Mouse (Mus musculus) cerebellum, postnatal 25 days (tissue): ENCODE data around the gene Qdpr.

Experiments
- DNase-seq, 2 experiments: peaks; one replicate each; pipeline ENCODE4 v3.0.0; 2021; ENCODE audit warnings: mixed read lengths in 2 of 2

The Qdpr gene

DNA sequence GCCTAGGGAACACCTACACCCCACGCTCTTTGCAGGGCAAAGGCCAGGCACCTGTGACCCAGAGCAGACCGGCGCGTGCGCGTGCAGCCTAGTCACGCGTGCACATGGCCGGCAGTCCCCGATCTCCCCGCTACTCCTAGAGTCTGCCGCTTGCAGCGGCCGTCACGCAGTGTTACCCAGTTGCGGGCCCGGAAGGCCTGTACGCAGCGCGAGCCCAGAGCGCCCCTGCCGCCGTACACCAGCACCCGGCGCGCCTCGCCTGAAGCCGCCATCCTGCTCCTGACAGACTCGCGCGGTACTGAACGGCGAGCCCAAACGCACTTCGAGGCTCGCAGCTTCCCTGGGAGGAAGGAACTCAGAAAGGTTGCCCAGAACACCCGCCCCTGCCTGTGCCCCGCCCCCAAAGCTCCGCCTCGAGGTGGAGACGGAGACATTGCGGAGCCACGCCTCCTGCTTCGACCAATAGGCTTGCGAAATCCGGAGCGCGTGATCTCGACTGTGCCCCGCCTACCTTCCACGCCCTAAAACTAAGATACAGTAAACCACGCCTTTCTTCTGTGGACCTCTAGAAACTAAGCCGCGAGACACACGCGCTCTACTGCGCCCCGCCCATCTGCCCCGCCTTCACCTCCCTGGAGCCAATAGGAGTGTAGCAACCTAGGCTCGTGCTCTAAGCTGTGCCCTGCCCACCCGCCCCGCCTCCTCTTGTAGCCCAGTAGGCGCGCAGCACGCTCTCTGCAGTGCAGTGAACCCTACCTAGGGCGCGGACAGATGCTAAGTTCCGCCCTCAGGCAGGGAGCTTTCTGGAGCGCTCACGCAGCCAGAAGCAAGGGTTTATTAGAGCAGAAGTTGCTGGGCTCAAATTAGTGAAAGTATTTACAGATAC is at the start of gene Qdpr:
Gene Qdpr (minus strand): TSS at position 406 of the 886 bp plus-strand sequence.
- DNase-seq, result peak; percentile 89 to 97

DNA sequence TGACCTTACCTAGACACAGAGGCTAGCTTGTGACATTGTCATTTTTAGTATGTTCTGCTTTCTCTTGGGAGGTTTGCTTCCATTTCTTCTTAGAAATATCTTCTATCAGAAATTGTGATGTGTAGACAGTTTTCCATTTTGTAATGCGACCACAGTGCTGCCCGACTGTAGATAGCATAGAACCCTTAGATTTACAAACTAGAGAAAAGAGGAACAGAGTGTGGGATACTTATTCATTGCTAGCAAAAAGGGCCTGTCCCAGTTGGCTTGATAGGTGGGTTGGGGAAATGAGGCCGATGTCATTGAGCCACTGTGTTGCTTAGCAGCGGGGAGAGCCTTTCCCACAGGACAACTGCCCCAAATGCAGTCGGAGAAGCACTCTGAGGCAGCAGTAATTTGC is 47.5 kb upstream of the Qdpr start:
- no peak for DNase-seq

GRCm38 (mm10) chr5:45496930-45497550 is 47.0 kb upstream of the Qdpr start:
- no peak for DNase-seq

- DNase-seq, result no peak
Observed at GRCm38 (mm10) chr5:45496479-45496878, 46.4 kb upstream of the Qdpr start.

DNA sequence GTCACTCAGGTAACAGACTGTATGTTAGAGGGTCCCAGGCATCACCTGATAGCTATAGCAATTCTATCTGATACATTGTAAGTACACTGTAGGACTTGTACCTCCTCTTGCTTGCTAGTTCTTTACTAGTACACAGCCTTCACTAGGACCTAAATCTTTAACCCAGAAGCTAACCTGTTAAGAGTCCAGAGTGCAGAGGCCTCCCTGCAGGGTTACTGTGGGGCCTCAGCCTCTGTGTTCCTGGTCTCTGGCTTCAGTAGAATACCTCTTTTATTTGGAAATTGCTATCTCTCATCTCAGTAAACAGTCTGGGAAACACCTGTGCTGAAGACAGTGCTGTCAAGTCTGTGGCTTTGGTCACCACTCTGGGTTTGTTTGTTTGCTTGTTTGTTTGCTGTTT is 46.0 kb upstream of the Qdpr start:
- no peak for DNase-seq

DNA sequence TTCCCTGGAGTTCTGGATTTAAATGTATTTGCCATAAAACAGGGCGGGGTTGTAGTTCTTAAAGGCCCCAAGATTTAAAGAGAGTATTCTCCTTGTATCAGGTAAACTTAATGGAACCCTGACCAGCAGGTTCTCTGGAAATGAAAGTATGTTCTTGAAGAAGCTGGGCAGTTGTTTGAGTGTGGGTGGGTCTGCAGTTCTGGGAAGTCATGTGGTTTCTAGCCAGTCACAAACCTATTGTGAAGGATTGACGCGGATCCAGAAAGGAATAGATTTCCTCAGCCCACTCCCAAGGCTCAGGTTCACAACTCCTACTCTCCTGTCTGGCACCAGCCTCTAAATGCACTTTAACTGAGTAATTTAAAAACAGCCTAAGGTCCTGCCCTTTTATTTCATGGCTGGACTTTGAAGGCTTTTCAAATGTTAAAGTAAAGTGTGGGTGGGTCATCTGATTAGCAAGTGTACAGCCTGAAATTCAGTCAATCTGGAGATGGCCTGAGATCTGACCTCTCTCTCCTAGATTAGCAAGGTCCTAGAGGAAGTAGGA is 45.5 kb upstream of the Qdpr start:
- no peak for DNase-seq

GRCm38 (mm10) chr5:45494093-45494755 is 44.2 kb upstream of the Qdpr start:
- DNase-seq, result no peak

DNA sequence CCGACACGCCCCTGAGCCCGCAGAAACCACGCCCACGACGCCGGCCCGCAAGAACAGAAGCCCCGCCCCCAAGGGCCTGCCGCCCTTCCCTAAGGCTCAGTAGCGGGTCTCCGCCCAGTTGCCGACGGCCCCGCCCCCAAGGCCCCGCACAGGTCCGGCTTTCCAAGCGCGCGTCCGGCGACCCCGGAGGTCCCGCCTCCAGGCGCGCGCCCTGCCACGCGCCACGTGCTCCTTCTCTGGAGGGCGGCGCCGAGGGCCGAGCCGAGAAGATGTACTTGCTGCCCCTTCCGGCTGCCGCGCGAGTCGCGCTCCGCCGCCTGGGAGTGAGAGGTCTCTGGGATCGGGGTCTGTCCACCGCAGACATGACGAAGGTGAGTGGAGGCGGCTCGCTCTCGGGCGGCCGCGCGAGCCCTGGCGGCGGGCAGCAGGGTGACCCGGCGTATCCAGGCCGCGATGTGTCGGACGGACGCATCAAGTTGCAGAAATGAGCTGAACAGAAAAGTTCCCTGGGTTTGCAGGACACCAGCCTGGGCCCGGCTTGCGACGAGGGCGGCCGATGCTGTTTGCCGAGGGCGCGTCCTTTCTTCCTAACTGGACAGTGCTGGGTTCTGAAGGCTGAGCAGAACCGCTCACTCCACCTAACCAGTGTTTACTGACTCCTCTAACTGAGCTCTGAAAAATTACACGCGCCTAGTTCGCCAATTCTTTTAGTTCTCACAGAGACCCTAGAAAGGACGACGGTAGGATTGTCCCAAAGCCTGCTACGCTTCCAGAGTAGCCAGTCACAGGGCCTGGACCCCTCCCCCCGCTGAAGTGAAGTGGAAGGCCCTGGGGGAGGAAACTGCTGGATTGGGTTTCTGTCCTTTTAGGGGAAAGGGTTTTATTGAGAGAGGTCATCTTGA is 43.4 kb upstream of the Qdpr start, which contains the start of gene Lap3:
Gene Lap3 (plus strand): TSS at position 184 of the 902 bp plus-strand sequence.
- DNase-seq, result peak; percentile 97 to 99

DNA sequence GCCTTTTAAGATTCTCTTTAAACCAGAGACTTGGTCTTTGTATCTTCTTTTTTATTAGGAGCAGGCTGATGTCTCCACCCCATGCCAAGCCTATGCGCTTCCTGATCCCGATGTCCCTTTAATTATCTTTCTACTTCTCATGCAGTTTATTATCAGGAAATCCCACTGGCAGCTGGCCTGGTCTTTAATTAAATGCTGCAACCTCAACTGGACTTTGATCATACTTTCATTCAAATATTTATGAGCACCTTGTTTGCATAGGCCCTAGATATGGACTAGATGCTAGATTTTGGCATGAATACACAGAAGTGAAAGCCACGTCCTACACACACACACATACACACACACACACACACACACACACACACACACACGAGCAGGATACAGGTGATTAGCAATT is 41.7 kb upstream of the Qdpr start:
- no peak for DNase-seq

- DNase-seq, result no peak
Observed at GRCm38 (mm10) chr5:45483654-45484053, 33.6 kb upstream of the Qdpr start.

DNA sequence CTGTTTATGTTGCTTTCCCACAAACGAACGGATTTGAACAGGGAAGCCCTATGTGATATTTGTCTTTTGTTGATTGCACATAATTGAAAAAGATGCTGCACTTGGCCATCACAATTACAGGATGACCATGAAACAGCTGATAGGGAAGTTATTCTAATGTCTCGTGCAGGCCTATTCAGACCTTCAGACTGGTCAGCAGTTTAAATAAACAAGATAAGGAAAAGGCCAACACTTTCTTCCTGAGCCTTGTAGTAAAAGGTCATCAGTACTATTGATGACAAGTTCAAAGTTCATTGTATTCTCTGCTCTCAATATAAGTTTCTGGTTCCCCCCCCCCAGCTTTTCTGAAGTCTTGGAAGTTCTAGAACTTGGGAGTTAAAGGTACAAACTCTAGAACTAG is 32.6 kb upstream of the Qdpr start:
- DNase-seq, result no peak

GRCm38 (mm10) chr5:45481125-45481524 is 31.1 kb upstream of the Qdpr start:
- no peak for DNase-seq

DNA sequence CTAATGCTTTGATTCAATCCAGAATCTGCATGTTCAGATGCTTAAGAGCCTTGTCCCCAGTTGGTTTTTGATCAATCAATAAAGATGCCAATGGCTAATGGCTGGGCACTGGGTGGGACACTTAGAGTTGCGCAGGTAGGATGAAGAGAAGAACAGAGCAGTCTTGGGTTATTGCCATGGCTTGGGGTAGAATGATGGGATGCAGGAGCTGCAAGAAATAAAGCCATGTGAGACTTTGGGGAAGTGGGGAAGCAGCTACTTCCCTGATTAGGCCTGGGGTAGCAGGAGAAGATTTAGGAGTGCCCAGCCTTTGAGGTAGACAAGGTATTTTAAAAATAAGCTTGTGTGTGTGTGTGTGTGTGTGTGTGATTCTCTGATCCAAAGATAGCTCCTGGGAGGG is 30.0 kb upstream of the Qdpr start:
- DNase-seq, result no peak

GRCm38 (mm10) chr5:45477601-45478000 is 27.6 kb upstream of the Qdpr start:
- DNase-seq, result no peak

- DNase-seq, result peak in 1 of 2 experiments; percentile 19
Observed at GRCm38 (mm10) chr5:45476288-45476687, 26.3 kb upstream of the Qdpr start.

GRCm38 (mm10) chr5:45475771-45476170 is 25.7 kb upstream of the Qdpr start:
- DNase-seq, result no peak

GRCm38 (mm10) chr5:45474758-45475157 is 24.7 kb upstream of the Qdpr start:
- DNase-seq, result no peak

GRCm38 (mm10) chr5:45474215-45474614 is 24.2 kb upstream of the Qdpr start:
- peak in 1 of 2 experiments; percentile 61 for DNase-seq

DNA sequence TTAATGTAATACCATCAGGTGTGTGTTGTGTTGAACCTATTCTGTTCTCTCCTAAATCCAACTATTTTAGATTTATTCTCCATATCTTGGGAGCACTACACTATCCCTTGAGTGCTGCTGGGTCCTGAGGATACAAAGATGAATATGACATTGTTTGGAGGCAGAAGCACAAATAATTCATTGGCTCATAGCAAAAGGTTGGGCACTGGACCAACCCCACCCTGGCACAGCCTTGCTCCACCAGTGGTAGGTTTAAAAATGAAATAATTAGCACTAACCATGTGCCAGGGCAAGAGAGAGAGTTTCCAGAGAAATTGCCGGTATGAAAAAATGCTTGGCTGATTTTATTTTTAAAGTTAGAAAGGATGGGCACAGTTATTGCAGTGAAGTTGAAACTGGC is 23.5 kb upstream of the Qdpr start:
- DNase-seq, result no peak

GRCm38 (mm10) chr5:45472880-45473450 is 22.9 kb upstream of the Qdpr start:
- no peak for DNase-seq

- DNase-seq, result no peak
Observed at GRCm38 (mm10) chr5:45454456-45454855, 4.4 kb upstream of the Qdpr start.

- no peak for DNase-seq
Observed at GRCm38 (mm10) chr5:45453451-45453850, 3.4 kb upstream of the Qdpr start, which contains the start of gene Clrn2. Gene Clrn2 (plus strand): TSS chr5:45453751.
